Mouse (Mus musculus) macrophage (primary cell): ENCODE data around the gene Nlrp14. TPM values are rescaled to one million over a fixed set of nuclear protein-coding genes. Genes with fewer than 3 reads are reported as not detected.

ENCODE experiments used
- polyA plus RNA-seq: library from polyadenylated mRNA; stranded (reverse); fragments of 250-400 nt; gene quantifications from 3 replicates; pipeline ENCODE4 v1.2.4, GENCODE M21; 2018; ENCODE audit warnings: inconsistent platforms

Nlrp14 gene
- polyA plus RNA-seq, 1 experiment from 2014 or later, result not detected

Other genes starting within 250 kb of the Nlrp14 start
- not detected in 3 replicates for gene Olfr709-ps1, start 234.8 kb upstream of the Nlrp14 start, polyA plus RNA-seq
- not detected in 3 replicates for gene Olfr710, start 218.7 kb upstream of the Nlrp14 start, polyA plus RNA-seq
- not detected in 3 replicates for gene Olfr6, start 203.1 kb upstream of the Nlrp14 start, polyA plus RNA-seq
- gene Olfr711, start 191.5 kb upstream of the Nlrp14 start, polyA plus RNA-seq, result not detected in 3 replicates
- not detected in 3 replicates for gene Olfr2, start 160.9 kb upstream of the Nlrp14 start, polyA plus RNA-seq
- not detected in 3 replicates for gene Olfr713, start 135.8 kb upstream of the Nlrp14 start, polyA plus RNA-seq
- gene Olfr714, start 96.0 kb upstream of the Nlrp14 start, polyA plus RNA-seq, result not detected in 3 replicates
- not detected in 3 replicates for gene Olfr17, start 73.8 kb upstream of the Nlrp14 start, polyA plus RNA-seq
- not detected in 3 replicates for gene Olfr715b, start 56.6 kb upstream of the Nlrp14 start, polyA plus RNA-seq
- gene Olfr715, start 35.9 kb upstream of the Nlrp14 start, polyA plus RNA-seq, result not detected in 3 replicates
- not detected in 3 replicates for gene Olfr716, start 28.7 kb upstream of the Nlrp14 start, polyA plus RNA-seq
- not detected in 3 replicates for gene Rbmxl2, start 42.5 kb downstream of the Nlrp14 start, polyA plus RNA-seq
- not detected in 3 replicates for gene Syt9, start 203.7 kb downstream of the Nlrp14 start, polyA plus RNA-seq